Comparison of ENCODE assay signal across 7 mouse cellular contexts in the genomic region with DNA sequence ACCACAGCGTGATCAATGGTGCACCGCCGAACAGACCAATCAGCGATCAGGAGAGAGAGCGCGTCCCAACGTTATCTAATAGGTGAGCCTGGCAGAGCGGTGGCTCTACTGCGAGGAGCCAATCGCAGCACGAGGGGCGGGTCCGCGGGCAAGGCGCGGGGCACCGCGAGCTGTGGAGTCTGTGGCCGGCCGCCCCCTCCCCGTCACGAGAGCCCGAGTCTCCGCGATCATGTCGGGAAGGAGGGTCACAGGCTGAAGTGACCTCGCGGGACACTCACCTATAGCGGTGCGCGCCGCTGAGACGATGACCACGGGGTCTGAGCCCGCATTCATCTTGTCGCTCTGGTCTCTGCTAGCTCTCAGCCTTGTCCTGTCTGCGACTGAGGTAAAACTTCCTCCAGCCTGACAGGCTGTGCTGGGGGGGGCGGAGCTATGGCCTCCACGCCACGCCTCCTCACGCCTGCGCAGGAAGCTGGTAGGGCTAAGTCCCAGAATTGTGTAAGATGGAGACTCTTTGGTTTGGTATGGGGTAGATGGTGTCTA. TPM values are rescaled to one million over a fixed set of nuclear protein-coding genes. Genes with fewer than 3 reads are reported as not detected.
DNase-seq lines count a peak whose midpoint lies in the region; ATAC-seq lines count a peak whose summit lies in the region.

A gene (minus strand): TSS at position 417 of the 543 bp plus-strand sequence.

- peak within 1 kb of the TSS; percentile 68 for H3K4me3 ChIP-seq in embryonic facial prominence, embryonic 11.5 days (ENCODE audit: low read depth, low read length)
- peak within 1 kb of the TSS; percentile 67 for H3K4me3 ChIP-seq in limb, embryonic 11.5 days (ENCODE audit: low read depth, low read length)
- H3K4me3 ChIP-seq in midbrain, embryonic 14.5 days (replicated peaks; ENCODE audit: low read depth, low read length): peak within 1 kb of the TSS; percentile 65

- DNase-seq in adrenal gland, postnatal 14 days: peak; percentile 97
- peak; percentile 94 for DNase-seq in embryonic facial prominence, embryonic 11.5 days (ENCODE audit: low spot score)
- DNase-seq in heart, adult 11 months: peak; percentile 100
- DNase-seq in kidney, adult 18-20 months: peak; percentile 97
- DNase-seq in limb, embryonic 11.5 days (ENCODE audit: low spot score): peak; percentile 91
- DNase-seq in midbrain, embryonic 14.5 days: peak; percentile 96
- peak; percentile 89 to 95 for DNase-seq in spleen, adult 18-20 months

- ATAC-seq in embryonic facial prominence, embryonic 11.5 days (replicated peaks; ENCODE audit: insufficient number of reproducible peaks, low FRiP score, low TSS enrichment, low read depth): peak; percentile 98
- ATAC-seq in limb, embryonic 11.5 days (ENCODE audit: insufficient number of reproducible peaks, low FRiP score, low TSS enrichment, low read depth): peak; percentile 98
- peak; percentile 99 for ATAC-seq in midbrain, embryonic 14.5 days (ENCODE audit: low FRiP score, low TSS enrichment)

- H3K9me3 ChIP-seq in embryonic facial prominence, embryonic 11.5 days (replicated peaks; ENCODE audit: control insufficient read depth, low read length): no peaks in the 10 kb centered on the region
- H3K9me3 ChIP-seq in limb, embryonic 11.5 days (ENCODE audit: control insufficient read depth, low read length): no peaks in the 10 kb centered on the region
- no peaks in the 10 kb centered on the region for H3K9me3 ChIP-seq in midbrain, embryonic 14.5 days (ENCODE audit: control insufficient read depth, low read length)

- no peaks in the 10 kb centered on the region; the same call in 1 of the 2 replicates for H3K36me3 ChIP-seq in embryonic facial prominence, embryonic 11.5 days (replicated peaks; ENCODE audit: control insufficient read depth, insufficient read depth, low read depth, low read length)
- peaks cover 3% of the 10 kb centered on the region; the same call in 1 of the 2 replicates for H3K36me3 ChIP-seq in limb, embryonic 11.5 days (ENCODE audit: control insufficient read depth, insufficient read depth, low read length)
- peaks cover 22% of the 10 kb centered on the region for H3K36me3 ChIP-seq in midbrain, embryonic 14.5 days (ENCODE audit: control insufficient read depth, insufficient read depth, low read length)

- H3K27ac ChIP-seq in embryonic facial prominence, embryonic 11.5 days (replicated peaks; ENCODE audit: low read depth, low read length): peak within 1 kb of the TSS; percentile 75
- peak within 1 kb of the TSS; percentile 63; the same call in 1 of the 2 replicates for H3K27ac ChIP-seq in limb, embryonic 11.5 days (replicated peaks; ENCODE audit: low read depth, low read length)
- peak within 1 kb of the TSS; percentile 87 for H3K27ac ChIP-seq in midbrain, embryonic 14.5 days (replicated peaks; ENCODE audit: low read depth, low read length)

- H3K27me3 ChIP-seq in embryonic facial prominence, embryonic 11.5 days (ENCODE audit: control insufficient read depth, insufficient read depth, low read length): no peaks in the 10 kb centered on the region
- no peaks in the 10 kb centered on the region for H3K27me3 ChIP-seq in limb, embryonic 11.5 days (ENCODE audit: control insufficient read depth, insufficient read depth, low read length)
- no peaks in the 10 kb centered on the region for H3K27me3 ChIP-seq in midbrain, embryonic 14.5 days (ENCODE audit: control insufficient read depth, insufficient read depth, low read length)

- under 1% methylated on average over 42 of the region's 42 CpGs for WGBS in embryonic facial prominence, embryonic 11.5 days
- WGBS in limb, embryonic 11.5 days: under 1% methylated on average over 37 of the region's 42 CpGs
- WGBS in midbrain, embryonic 14.5 days: under 1% methylated on average over 41 of the region's 42 CpGs

- peak within 1 kb of the TSS; percentile 72 for H3K4me2 ChIP-seq in embryonic facial prominence, embryonic 11.5 days (ENCODE audit: low read depth, low read length)
- H3K4me2 ChIP-seq in limb, embryonic 11.5 days (ENCODE audit: low read depth, severe bottlenecking): peak within 1 kb of the TSS; percentile 55
- peak within 1 kb of the TSS; percentile 64 for H3K4me2 ChIP-seq in midbrain, embryonic 14.5 days (ENCODE audit: low read length)

- no peaks in the 10 kb centered on the region for H3K4me1 ChIP-seq in embryonic facial prominence, embryonic 11.5 days (ENCODE audit: control insufficient read depth, insufficient read depth, low read length)
- no peaks in the 10 kb centered on the region; the same call in 1 of the 2 replicates for H3K4me1 ChIP-seq in limb, embryonic 11.5 days (ENCODE audit: control insufficient read depth, insufficient read depth, low read length)
- H3K4me1 ChIP-seq in midbrain, embryonic 14.5 days (ENCODE audit: control insufficient read depth, insufficient read depth, low read length): peaks cover 9% of the 10 kb centered on the region

- peak within 1 kb of the TSS; percentile 57 for H3K9ac ChIP-seq in embryonic facial prominence, embryonic 11.5 days (replicated peaks; ENCODE audit: low read length)
- peak within 1 kb of the TSS; percentile 61 for H3K9ac ChIP-seq in limb, embryonic 11.5 days (ENCODE audit: low read length)
- H3K9ac ChIP-seq in midbrain, embryonic 14.5 days (replicated peaks; ENCODE audit: low read length): peak within 1 kb of the TSS; percentile 57

RNA-seq across cellular contexts. Expression of the gene that starts here (rescaled TPM):
- total RNA-seq in adrenal gland, postnatal 14 days (2021): 90.9 and 102 TPM in 2 replicates
- 291 and 296 TPM in 2 replicates for polyA plus RNA-seq in embryonic facial prominence, embryonic 11.5 days (2014; fragmentation: Nextera tagmentation; extraction: Ambion mirVana)
- polyA plus RNA-seq in limb, embryonic 11.5 days (2014; fragmentation: Nextera tagmentation; extraction: Ambion mirVana): 236 and 271 TPM in 2 replicates
- polyA plus RNA-seq in midbrain, embryonic 14.5 days (2014; fragmentation: Nextera tagmentation; extraction: Ambion mirVana): 223 and 257 TPM in 2 replicates

Comparison
In these comparisons a context has a peak if more than half of its experiments do, and no peak if none do; other contexts are left out.
1. Peak in every context shown above with its lines: DNase-seq, ATAC-seq, H3K4me3 ChIP-seq and H3K27ac ChIP-seq.